Mouse (Mus musculus): ENCODE data around the gene Ddrgk1. TPM values are rescaled to one million over a fixed set of nuclear protein-coding genes. Genes with fewer than 3 reads are reported as not detected.

The Ddrgk1 gene
- polyA plus RNA-seq (2012; rRNA removed): 56.9 and 58.7 TPM in 2 replicates

GRCm38 (mm10) chr2:130664102-130664701 lies at the start of gene Ddrgk1:
Gene Ddrgk1 (minus strand): TSS chr2:130664659.
- DNase-seq (ENCODE audit: low read depth, low spot score): peak; percentile 77
- WGBS: under 1% methylated on average over 40 of the region's 40 CpGs

- 73% methylated on average over 10 of the region's 10 CpGs for WGBS
- no peak for DNase-seq (ENCODE audit: low read depth, low spot score)
These were observed 42.6 kb upstream of the Ddrgk1 start for GRCm38 (mm10) chr2:130707057-130707456.

GRCm38 (mm10) chr2:130706602-130707001 lies 42.1 kb upstream of the Ddrgk1 start:
- DNase-seq (ENCODE audit: low read depth, low spot score): no peak
- WGBS: 71% methylated on average over 4 of the region's 4 CpGs

- no peak for DNase-seq (ENCODE audit: low read depth, low spot score)
- 77% methylated on average over 6 of the region's 6 CpGs for WGBS
These were observed 40.7 kb upstream of the Ddrgk1 start for GRCm38 (mm10) chr2:130705178-130705577.

GRCm38 (mm10) chr2:130704040-130705001 lies 39.9 kb upstream of the Ddrgk1 start:
- 57% methylated on average over 9 of the region's 9 CpGs for WGBS
- no peak for DNase-seq (ENCODE audit: low read depth, low spot score)

GRCm38 (mm10) chr2:130697821-130698266 lies 33.4 kb upstream of the Ddrgk1 start:
- no peak for DNase-seq (ENCODE audit: low read depth, low spot score)
- 10% methylated on average over 14 of the region's 14 CpGs for WGBS

GRCm38 (mm10) chr2:130697153-130697810 lies 32.8 kb upstream of the Ddrgk1 start, which contains the start of gene Slc4a11:
Gene Slc4a11 (minus strand): TSS chr2:130697519.
- DNase-seq (ENCODE audit: low read depth, low spot score): no peak
- under 1% methylated on average over 65 of the region's 65 CpGs for WGBS

GRCm38 (mm10) chr2:130696700-130697152 lies 32.3 kb upstream of the Ddrgk1 start:
- DNase-seq (ENCODE audit: low read depth, low spot score): no peak
- WGBS: 1% methylated on average over 31 of the region's 31 CpGs

GRCm38 (mm10) chr2:130693563-130693962 lies 29.1 kb upstream of the Ddrgk1 start:
- 49% methylated on average over 3 of the region's 3 CpGs for WGBS
- no peak for DNase-seq (ENCODE audit: low read depth, low spot score)

- 52% methylated on average over 2 of the region's 2 CpGs for WGBS
These were observed 24.6 kb upstream of the Ddrgk1 start for GRCm38 (mm10) chr2:130689011-130689410.

GRCm38 (mm10) chr2:130685426-130685825 lies 21.0 kb upstream of the Ddrgk1 start:
- 83% methylated on average over 9 of the region's 9 CpGs for WGBS
- DNase-seq (ENCODE audit: low read depth, low spot score): no peak

More at GRCm38 (mm10) chr2:130689011-130689410, 24.6 kb upstream of the Ddrgk1 start:
- no peak for DNase-seq (ENCODE audit: low read depth, low spot score)

- 69% methylated on average over 3 of the region's 3 CpGs for WGBS
- no peak for DNase-seq (ENCODE audit: low read depth, low spot score)
These were observed 17.1 kb upstream of the Ddrgk1 start for GRCm38 (mm10) chr2:130681531-130681930.

GRCm38 (mm10) chr2:130679899-130680298 lies 15.4 kb upstream of the Ddrgk1 start:
- WGBS: 94% methylated on average over 6 of the region's 6 CpGs

GRCm38 (mm10) chr2:130679154-130679553 lies 14.7 kb upstream of the Ddrgk1 start:
- no peak for DNase-seq (ENCODE audit: low read depth, low spot score)
- WGBS: 93% methylated on average over 12 of the region's 12 CpGs

More at GRCm38 (mm10) chr2:130679899-130680298, 15.4 kb upstream of the Ddrgk1 start:
- DNase-seq (ENCODE audit: low read depth, low spot score): no peak

GRCm38 (mm10) chr2:130677211-130677610 lies 12.8 kb upstream of the Ddrgk1 start:
- DNase-seq (ENCODE audit: low read depth, low spot score): no peak
- WGBS: 83% methylated on average over 10 of the region's 10 CpGs

- peak; percentile 59 for DNase-seq (ENCODE audit: low read depth, low spot score)
- under 1% methylated on average over 31 of the region's 31 CpGs for WGBS
These were observed 3.1 kb upstream of the Ddrgk1 start, which contains the start of gene Itpa for GRCm38 (mm10) chr2:130667559-130667958. Gene Itpa (plus strand): TSS chr2:130667610.

- 92% methylated on average over 11 of the region's 11 CpGs for WGBS
These were observed 1.1 kb downstream of the Ddrgk1 start for GRCm38 (mm10) chr2:130663342-130663741.

GRCm38 (mm10) chr2:130658530-130658929 lies 5.9 kb downstream of the Ddrgk1 start:
- no peak for DNase-seq (ENCODE audit: low read depth, low spot score)
- 95% methylated on average over 10 of the region's 10 CpGs for WGBS

More at GRCm38 (mm10) chr2:130663342-130663741, 1.1 kb downstream of the Ddrgk1 start:
- DNase-seq (ENCODE audit: low read depth, low spot score): no peak

GRCm38 (mm10) chr2:130657541-130657940 lies 6.9 kb downstream of the Ddrgk1 start:
- no peak for DNase-seq (ENCODE audit: low read depth, low spot score)
- 88% methylated on average over 6 of the region's 6 CpGs for WGBS

GRCm38 (mm10) chr2:130656536-130656935 lies 7.9 kb downstream of the Ddrgk1 start:
- WGBS: 94% methylated on average over 9 of the region's 9 CpGs

More at GRCm38 (mm10) chr2:130656536-130656935, 7.9 kb downstream of the Ddrgk1 start:
- DNase-seq (ENCODE audit: low read depth, low spot score): no peak
